Mouse (Mus musculus): ENCODE data around the gene Cox6b1.

The Cox6b1 gene

DNA sequence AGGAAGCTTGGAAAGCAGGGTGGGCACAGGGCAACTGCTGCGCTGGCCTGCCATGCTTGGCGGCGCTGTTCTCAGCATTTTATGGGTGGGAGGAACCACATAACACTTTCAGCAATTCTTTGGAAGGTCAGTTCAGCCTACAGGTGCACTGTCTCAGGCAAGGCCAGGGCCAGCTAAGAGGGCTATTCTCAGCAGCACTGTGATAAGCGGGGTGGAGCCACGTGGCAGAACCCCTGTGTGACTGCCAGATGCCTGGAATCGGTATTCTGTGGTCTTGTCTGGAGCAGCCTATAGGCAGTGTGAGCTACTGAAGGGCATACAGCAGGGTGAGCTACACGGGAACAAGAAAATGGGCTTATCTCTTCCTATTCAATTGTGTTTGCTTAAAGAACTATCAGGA, 15.9 kb downstream of the Cox6b1 start:
- DNase-seq (ENCODE audit: low read depth, low spot score), result no peak

DNA sequence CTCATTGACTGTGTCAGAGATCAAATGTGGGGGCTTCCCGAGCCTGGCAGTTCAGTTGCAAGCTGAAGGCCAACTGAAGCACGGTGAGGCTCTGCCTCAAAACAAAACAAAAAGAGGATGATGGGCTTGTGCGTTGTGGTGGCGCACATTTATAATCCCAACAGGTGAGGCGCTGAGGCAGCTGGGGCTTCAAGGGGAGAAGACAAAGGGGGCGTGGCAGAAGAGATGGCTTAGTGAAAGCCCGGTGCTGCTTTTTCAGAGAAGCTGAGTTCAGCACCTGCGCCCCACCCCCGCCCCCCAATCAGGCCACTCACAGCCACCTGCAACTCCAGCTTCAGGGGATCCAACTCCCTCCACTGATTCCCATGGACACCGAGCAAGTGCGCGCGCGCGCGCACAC, 17.5 kb downstream of the Cox6b1 start:
- peak; percentile 73 for DNase-seq (ENCODE audit: low read depth, low spot score)

DNA sequence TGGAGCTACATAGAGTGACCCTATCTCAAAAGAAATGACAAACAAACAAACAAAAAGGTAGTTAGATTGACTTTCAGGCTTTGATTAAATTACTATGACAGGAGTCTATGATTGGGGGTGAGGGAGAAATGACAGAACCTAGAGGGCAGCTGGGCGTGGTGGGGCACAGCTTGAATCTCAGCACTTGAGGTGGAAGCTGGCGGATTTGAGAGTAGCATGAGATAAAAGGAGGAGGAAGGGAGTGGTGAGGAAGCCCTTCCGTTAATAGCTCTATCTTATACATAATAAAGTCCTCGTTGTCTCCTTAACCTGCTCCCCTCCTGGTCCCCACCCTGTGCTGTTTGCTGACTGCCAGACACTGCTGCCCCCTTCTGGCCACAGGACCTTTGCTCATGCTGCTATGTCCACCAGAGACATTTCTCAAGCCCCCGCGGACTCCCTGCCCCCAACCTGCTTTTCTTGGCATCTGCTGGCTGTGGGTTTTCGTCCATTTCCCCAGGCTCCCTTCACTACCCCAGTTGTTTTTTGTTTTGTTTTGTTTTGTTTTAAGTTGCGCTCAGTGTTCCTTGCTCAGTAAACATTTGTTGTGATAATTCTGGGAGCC, 18.1 kb downstream of the Cox6b1 start:
- peak; percentile 96 for DNase-seq (ENCODE audit: low read depth, low spot score)

DNA sequence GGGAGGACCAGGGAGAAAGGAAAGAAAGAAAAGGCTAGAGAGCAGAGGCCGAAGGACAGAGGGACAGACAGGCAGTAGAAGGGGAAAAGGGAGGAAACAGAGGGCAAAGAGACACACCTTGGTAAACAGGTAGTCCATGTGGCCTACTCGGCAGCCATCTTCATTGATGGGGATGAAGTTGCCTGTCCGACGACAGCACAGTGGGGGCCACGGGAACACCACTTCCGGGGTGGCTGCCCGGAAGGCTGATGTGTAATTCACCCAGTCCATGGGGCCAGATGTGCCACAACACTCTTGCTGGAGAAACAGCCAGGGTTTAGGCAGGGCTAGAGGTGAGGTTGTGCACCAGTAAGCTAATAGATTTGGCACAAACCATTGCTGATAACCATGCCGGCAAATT, 21.0 kb downstream of the Cox6b1 start:
- no peak for DNase-seq (ENCODE audit: low read depth, low spot score)

DNA sequence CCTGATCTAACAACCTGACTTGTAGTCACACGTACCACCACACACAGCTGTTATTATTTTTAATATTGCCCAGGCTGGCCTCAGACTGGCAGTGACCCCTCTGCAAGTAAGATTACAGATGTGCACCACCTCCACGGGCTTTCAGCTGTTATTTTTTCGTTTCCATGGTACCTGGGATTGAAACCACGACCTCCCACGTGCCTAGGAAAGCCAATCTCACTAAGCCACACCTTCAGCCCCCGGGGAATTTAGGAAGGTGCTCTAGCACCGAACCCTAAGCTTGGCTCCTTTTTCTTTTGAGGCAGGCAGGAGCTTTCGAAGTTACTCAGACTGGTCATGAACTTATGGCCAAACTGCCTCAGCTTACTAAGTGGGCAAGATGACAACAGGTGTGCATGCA, 21.5 kb downstream of the Cox6b1 start:
- peak; percentile 84 for DNase-seq (ENCODE audit: low read depth, low spot score)

DNA sequence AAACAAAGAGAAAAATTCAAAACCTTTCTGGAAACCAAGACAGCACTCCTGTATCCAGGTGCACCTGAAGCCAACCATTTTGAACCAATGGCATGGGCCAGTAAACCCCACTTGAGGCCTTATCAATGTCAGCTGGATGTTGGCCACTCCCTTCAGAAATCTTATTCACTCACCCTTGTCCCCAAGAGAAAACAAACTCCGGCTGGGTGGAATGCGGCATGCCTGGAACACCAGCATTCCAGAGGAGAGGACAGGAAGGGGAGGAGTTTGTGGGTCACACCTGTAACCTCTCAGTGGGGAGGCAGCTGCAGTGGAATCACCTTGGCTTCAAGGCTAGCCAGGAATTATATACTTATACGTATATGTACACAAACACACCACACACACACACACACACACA, 23.4 kb downstream of the Cox6b1 start:
- DNase-seq (ENCODE audit: low read depth, low spot score), result peak; percentile 99

DNA sequence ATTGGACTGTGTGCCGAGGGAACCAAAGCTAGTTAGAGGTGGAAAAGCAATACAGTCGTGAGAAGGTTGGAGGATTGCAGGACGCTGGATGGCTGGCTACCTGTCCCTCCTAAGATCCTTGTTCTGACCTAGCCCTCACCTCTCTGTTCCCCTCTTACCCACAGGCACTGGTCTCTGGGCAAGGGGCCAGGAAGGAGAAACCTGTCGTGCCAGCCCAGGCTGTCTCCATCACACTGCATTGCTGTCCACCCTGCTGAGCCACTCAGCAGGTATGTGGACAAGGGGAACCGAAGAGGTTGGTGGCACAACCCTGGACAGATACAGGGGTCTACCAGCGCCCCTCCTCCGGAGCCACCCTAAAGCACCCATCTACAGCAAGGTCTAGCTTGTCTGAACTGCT, 25.3 kb downstream of the Cox6b1 start:
- DNase-seq (ENCODE audit: low read depth, low spot score), result no peak

DNA sequence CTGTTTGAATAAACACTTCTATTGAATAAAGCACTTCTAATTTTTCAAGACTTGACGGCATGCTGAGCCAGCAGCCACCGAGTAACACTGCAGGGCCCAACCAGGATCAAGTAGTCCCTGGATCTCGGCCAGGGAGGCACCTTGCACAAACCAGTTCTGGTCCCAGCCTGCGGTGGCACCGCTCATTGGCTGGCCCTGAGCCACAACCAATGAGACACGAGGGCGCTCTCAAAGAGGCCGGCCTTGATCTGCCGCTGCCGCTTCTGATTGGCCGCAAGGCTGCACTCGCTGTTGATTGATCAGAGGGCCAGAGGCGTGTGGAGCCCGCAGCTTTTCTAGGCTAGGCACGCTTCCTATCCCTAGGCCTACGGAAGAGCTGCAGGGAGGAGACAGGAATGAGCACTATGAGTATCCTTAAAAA, 26.0 kb downstream of the Cox6b1 start:
- peak; percentile 98 for DNase-seq (ENCODE audit: low read depth, low spot score)

DNA sequence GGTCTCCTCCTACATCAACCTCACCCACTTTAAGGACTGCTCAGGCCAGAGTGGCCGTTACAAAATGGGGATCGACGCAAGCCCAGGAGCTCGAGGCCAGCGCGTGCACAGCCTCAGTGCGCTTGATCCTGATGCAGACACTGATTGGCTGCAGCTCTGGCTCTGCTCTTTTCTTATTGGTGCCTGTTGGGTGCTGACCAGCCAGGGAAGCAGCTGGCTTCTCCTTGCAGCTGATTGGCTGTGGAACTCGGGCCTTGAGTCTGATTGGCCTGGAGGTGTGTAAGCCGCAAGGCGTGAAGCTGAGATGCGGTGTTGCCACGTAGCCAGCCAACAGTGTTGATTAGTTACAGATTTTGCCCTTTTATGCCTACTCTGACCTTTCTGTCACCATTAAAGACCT, 27.2 kb downstream of the Cox6b1 start, which contains the start of gene Zbtb32:
TSS of gene Zbtb32 (minus strand) at position 124 of the 400 bp plus-strand sequence.
- DNase-seq (ENCODE audit: low read depth, low spot score), result peak; percentile 89

DNA sequence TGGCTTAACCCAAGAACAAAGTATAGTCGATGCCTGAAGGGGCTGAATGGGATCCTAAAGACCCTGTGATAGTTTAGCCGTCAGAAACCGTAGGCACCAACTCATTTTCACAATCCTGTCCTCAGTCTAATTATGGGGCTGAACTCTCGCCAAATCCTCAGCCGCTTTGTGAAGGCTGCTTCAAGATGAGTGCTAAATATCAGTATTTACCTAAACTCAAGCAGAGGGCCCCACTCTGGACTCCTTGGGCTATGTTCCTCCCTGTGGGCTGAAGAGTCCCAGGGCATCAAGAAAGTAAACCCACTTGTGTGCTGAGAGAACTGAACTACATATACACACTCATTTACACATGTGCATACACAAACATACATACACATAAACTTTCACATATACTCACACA, 29.1 kb downstream of the Cox6b1 start:
- DNase-seq (ENCODE audit: low read depth, low spot score), result no peak

DNA sequence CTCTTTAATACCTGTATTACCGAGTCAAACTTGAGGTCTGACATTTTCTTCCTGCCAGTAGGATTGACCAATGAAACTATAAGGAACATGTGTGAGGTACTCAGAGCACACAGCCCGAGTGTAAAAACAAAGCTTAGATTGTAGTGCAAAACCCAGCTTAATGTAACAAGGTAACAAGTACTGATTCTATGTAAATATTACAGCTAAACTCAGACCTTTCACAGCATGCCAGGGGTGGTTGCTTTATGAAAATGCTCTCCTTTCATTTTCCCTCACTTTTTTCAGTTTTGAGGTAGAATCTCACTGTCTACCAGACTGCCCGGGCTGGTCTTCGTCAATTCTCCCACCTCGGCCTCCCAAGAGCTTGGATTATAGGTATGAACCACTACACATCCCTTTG, 29.9 kb downstream of the Cox6b1 start:
- DNase-seq (ENCODE audit: low read depth, low spot score), result no peak

DNA sequence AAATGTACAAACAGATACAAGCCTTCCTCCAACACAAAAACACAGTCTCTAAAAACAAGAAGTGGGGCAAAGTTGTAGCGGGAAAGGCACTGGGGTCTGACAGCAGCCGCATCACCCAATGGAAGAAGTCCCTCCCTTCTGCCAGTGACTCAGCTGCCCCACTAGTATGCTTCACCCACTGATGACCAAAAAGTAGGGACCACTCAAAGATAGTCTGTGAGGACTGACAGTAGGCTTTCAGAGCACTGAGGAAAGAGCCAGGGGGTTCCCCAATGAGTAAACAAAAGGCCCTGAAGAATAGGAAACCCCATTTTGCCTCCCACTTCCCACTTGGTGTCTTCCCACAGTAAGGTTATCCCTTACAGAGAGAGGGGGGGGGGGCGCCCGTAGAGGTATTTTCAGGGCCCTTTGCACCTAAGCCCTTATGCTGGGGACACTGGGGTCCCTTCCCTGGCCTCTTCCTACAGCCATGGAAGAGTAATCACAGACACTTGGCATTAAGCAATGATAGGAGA, 31.4 kb downstream of the Cox6b1 start:
- no peak for DNase-seq (ENCODE audit: low read depth, low spot score)

DNA sequence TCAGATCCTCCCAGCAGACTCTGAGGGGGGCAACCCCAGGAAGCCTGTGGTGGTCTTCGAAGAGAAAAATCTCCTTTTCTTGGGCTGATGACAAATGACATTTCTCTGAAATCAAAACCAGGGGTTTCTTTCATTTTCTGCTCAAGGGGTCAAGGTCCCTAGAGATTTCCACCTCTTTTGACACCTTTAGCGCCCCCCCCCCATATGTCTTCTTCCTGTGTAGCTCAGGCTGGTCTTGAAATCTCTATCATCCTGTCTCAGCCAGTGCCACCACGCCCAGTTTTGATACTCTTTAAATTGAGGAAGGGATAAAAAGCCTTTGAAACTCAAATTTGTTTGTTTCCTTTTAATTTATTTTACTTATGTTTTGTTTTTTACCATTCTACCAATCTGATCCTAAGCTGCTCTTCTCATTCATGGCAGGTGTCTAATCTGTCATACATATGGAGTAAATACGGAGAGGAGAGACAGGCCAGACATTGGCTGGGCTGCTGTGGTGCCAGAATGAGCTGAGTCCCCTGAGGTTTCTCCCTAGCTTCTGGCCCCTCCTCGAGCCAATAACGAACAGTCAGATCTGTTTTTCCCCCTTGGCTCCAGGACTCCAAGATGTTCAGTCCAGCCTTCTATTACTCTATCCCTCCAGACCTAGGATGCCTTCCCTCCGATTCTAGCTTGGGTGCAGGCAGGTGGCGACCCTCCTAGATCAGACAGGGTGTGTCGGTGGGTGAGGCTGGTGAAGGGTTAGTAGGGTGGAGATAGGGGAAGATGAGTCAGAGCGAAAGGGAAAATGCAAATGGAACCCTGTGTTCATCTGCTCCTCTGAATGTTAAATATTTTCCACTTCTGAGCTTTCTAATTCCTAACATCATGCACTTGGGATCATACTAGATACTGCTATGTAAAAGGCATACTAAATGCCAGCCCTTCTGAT, 32.1 kb downstream of the Cox6b1 start:
- no peak for DNase-seq (ENCODE audit: low read depth, low spot score)

DNA sequence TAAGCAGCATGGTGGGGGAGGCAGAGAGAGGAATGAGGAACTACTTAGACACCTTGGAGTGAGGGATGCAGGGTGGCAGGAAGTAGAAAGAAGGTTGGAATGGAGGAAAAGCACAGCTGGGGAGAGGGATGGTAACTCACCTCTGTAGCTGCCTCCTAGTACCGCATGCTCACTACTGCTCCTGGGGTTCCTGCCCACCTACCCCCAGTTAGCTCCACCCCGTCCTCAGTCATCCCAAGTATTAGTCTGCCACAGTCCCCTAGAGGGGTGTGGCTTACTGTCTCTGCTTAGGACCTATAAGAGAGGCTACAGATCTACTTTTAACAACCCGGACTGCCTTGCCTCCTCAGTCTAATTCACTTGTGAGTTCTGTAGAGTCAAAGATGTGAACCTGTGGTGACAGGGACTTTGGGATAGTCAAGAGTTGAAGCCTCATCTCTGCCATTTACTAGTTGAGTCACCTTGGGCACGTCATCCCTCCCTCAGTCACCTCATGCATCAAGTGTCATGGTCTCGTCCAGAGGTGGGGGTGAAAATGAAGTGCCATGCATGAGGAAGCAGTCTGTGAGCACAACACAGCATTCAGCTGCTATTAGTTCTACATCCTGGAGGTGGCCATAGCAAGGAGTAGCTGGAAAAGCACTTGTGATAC, 33.1 kb downstream of the Cox6b1 start:
- DNase-seq (ENCODE audit: low read depth, low spot score), result peak; percentile 71

DNA sequence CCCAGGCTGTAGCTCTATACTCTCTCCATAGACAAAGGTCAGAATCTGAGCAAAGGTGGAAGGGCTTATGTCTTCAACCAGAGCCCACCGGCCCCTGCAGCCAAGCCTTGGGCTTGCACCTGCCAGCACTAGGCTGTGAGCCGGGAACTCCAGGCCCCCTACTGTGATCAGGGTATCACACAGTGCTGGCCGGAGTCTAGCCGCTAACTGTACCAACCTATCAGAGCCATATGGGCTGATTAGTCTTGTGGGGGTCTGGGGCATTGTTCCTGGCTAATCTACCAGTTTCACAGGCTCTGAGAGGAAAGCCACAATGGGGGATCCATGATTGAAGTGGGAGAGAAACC, 34.4 kb downstream of the Cox6b1 start:
- no peak for DNase-seq (ENCODE audit: low read depth, low spot score)

DNA sequence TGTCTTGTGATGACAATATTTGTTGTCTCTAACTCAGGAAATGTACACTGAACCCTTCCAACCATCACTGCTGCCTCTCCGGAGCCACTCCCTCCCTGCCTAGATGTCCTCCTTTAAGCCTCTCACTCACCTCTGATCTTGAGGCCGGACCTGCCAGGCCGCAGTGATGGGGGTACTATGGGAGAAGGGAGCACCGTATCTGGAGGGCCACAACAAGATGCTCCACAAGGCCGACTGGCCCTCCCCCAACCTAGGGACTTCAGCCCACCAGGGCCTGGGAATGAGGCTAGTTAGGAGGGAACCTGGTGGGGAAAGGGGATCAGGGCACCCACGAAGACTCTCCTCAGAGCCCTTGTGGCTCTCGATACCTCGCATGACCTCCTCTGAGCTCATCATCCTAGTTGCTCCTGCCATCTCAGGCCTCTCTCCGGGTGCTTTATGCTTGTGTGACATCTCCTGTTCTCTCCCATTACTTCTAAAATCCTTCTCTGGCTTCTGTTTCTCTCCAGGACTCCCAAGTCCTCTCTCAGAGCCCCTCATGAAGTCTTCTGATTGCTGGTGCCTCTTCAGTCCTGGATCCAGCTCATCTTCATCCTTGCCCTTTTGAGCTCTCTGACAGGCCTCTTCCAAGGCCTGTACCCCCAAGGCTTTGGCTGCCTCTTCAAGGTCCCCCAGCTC, 34.9 kb downstream of the Cox6b1 start:
- DNase-seq (ENCODE audit: low read depth, low spot score), result no peak

DNA sequence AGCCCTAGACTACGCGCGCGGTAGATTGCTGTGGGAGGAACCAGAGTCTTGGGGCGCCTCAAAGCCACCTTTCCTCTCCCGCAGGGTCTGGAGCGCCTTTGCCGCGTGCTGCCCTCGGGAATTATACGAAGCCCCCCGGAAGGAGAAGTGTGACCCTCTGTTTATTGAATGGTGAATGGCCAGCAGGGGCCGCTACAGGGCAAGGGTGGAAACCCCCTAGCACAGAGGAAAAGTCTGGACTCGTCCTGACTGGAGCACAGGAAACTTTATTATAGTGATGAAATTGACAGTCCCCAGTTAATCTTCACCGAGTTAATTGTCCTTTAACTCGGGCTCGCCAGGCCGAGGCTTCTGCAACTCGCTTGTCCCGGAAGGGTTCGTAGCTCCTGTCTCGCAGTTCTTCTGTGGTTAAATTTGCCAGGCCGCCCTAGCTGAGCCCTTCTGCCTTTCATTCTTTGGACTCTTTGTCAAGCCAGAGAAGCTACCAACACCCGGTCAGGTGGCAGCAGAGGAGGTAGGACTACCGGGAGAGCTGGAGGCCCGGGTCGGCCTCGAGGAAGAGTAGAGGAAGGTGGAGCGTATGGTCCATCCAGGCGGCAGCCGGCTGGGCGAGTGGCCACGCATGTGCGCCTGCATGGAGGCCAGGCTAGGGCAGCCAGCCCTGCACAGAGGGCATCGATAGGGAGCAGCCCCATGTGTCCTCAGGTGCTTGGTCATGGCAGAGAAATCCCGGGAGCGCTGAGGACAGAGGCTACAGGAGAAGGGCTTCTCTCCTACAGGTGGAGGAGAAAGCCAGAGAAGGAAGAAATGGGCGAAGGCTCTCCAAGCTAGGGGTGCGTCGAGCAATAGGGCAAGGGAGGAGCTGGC, 36.3 kb downstream of the Cox6b1 start:
- DNase-seq (ENCODE audit: low read depth, low spot score), result peak; percentile 90

DNA sequence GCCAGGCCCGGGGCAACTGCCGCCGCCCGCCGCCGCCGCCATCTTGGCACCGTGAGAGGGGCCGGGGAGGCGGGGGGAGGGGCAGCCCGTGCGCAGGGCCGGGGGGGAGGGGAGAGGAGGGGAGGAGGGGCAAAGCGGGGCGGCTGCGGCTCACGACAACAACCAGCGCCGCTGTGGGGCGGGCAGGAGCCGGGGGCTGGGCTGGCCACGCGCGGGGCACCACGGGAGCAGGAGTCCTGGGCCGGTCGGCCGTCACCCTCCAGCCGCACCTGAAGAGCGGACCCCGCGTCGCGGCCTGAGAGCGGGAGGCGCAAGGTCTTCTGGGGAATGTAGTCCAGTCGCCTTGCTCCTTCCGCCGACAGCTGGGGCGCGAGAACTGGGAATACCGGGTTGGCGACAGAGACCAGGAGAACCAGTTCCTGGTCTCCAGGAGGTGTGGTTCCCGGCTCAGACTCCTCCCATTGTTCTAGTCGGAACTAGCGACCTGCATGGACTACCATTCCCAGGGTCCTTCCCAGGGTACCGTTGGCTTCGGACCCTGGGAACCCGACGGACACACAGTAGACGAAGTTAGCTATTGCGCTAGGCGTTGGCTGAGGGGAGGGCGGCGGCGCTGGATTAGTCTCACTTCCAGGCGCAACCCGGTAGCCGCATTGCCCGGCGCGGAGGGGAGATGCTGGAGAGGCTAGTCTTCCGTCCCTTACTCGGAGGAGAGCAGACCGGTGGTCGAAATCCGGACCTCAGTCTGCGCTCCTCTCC, 37.1 kb downstream of the Cox6b1 start, which contains the start of gene Kmt2b:
TSS of gene Kmt2b (minus strand) at position 51 of the 759 bp plus-strand sequence.
- peak; percentile 99 for DNase-seq (ENCODE audit: low read depth, low spot score)

DNA sequence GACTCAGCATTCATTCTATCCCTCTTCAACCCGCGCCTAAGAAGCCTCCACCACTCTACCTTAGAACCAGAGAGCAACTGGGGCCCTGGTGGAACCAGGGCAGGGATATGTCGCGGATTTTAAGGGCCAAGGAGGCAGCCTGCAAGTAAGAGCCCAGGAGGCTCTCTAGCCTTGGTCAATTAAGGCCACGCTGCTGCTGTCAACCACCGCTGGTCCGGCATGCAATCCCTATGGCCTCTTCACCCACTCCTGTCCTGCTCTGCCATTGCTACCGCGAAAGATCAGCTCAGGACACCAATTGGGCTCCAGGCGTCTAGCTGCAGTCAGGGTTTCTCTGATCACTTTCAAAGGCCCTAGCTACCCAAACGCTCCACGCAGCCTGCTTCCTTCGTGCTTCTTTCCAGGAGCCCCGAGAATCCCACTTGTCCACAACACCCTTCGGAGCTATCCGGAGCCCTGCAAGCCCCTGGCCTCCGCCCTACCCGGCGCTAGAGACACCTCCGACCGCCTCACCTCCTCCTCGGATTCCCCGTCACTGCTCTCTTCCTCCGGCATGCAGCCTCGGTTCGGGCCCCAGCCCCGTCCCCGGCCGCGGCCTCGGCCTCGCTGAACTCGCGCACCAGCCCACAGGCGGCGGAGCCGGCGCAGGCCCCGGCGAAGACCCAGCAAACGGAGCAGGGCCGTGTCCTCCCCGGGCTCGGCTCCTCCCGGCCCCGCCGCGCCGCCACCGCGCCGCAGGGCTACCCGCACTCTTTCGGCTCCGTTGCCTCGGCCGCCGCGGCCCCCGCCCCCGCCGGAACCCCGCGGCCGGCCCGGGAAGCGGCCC, 37.9 kb downstream of the Cox6b1 start:
- peak; percentile 42 for DNase-seq (ENCODE audit: low read depth, low spot score)
